Mouse (Mus musculus): Measurements from ENCODE around the gene Nxt2. TPM values are rescaled to one million over a fixed set of nuclear protein-coding genes. Genes with fewer than 3 reads are reported as not detected.
"Not testable (repeated sequence)": the region's sequence is repeated elsewhere in the genome, so short reads cannot be mapped to it uniquely, and the experiment has no call there.

Nxt2 gene
- polyA plus RNA-seq, 1 experiment from 2014 or later = 23.5 TPM

DNA sequence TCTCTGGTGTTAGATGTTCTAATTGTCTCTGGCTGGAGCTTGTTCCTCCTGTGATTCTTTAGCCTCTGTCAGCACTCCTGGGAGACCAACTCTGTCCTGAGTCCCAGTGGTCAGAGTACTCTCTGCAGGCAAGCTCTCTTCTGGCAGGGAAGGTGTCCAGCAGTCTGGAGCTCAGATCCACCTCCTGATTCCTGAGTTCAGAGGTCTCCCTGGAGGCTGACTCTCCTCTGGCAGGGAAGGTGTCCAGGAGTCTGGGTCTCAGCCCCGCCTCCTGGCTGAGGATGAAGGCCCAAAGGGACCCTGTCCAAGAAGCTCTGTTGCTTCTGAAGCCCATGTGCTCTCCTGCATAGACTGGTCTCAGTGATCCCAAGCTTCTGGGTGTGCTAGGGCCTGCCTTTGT lies 9.6 kb downstream of the Nxt2 start:
- not testable (repeated sequence) for H3K36me3 ChIP-seq; H3K27me3 ChIP-seq; ATAC-seq (replicated peaks; ENCODE audit: low FRiP score); H3K9ac ChIP-seq; H3K4me1 ChIP-seq; H3K27ac ChIP-seq; H3K9me3 ChIP-seq (replicated peaks); H3K4me3 ChIP-seq (replicated peaks); H3K4me2 ChIP-seq
- 86% methylated on average over 1 of the region's 1 CpGs for WGBS

GRCm38 (mm10) chrX:142237101-142237500 lies 10.5 kb downstream of the Nxt2 start:
- Histone ChIP-seq H3K9ac (no peak overlapping the region), H3K4me3 (replicated peaks) (no peak overlapping the region), H3K36me3 (no peaks in the 10 kb centered on the region), H3K4me1 (no peaks in the 10 kb centered on the region), H3K4me2 (no peak overlapping the region), H3K9me3 (replicated peaks) (no peaks in the 10 kb centered on the region), H3K27me3 (peaks cover 8% of the 10 kb centered on the region; the same call in 1 of the 2 replicates), H3K27ac (no peak overlapping the region)
- 54% methylated on average over 2 of the region's 2 CpGs for WGBS
- ATAC-seq (replicated peaks; ENCODE audit: low FRiP score) = no peak

GRCm38 (mm10) chrX:142245682-142246327 lies 19.2 kb downstream of the Nxt2 start:
- H3K4me3 ChIP-seq (replicated peaks) = no peak overlapping the region
- no peak overlapping the region for H3K27ac ChIP-seq
- 74% methylated on average over 5 of the region's 5 CpGs for WGBS
- H3K27me3 ChIP-seq = peaks cover 15% of the 10 kb centered on the region; the same call in 1 of the 2 replicates
- H3K4me2 ChIP-seq = no peak overlapping the region
- H3K4me1 ChIP-seq = no peaks in the 10 kb centered on the region
- no peak overlapping the region for H3K9ac ChIP-seq
- ATAC-seq (replicated peaks; ENCODE audit: low FRiP score) = no peak
- no peaks in the 10 kb centered on the region for H3K9me3 ChIP-seq (replicated peaks)
- H3K36me3 ChIP-seq = no peaks in the 10 kb centered on the region

DNA sequence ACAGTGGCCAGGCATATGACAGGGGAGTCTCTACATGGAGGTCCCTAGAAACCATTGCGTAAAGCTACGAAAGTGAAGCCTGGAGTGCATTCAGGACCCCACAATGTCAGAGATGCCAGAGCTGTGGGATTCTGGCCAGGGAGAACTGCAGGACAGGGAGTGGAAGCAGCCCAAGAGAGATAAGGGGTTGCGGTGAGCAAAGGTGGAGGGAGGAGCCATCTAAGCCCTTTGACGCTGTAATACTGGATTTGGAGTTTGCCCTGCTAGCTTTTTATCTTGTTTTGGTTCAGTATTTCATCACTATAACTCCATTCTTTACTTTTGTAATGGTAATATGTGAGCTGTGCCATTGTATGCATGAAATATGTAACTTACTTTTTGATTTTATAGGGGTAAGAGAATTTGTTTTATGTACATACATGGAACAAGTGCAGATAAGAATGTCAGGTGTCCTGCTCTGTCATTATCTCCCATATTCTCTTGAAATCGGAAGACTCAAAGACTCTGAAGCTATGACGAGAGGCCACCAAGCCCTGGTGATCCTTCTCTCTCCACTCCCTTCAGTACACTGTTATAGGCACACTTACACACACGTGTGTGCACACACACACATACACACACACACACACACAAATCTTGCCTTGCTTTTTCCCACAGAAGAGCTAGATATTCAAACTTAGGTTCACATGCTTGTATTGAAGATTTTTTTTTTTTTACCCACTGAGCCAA lies 23.6 kb downstream of the Nxt2 start:
- Histone ChIP-seq H3K27me3 (0 out of 2 replicates have a peak, but pooled peaks cover 6% of the 10 kb centered on the region), H3K4me1 (no peaks in the 10 kb centered on the region), H3K9me3 (replicated peaks) (no peaks in the 10 kb centered on the region), H3K36me3 (no peaks in the 10 kb centered on the region), H3K4me3 (replicated peaks) (no peak overlapping the region), H3K27ac (no peak overlapping the region), H3K9ac (no peak overlapping the region), H3K4me2 (no peak overlapping the region)
- no peak for ATAC-seq (replicated peaks; ENCODE audit: low FRiP score)
- WGBS = 83% methylated on average over 7 of the region's 7 CpGs

GRCm38 (mm10) chrX:142276031-142276430 lies 49.5 kb downstream of the Nxt2 start:
- no peak overlapping the region for H3K27ac ChIP-seq
- WGBS = 63% methylated on average over 3 of the region's 3 CpGs
- H3K4me1 ChIP-seq = no peaks in the 10 kb centered on the region
- H3K9me3 ChIP-seq (replicated peaks) = no peaks in the 10 kb centered on the region
- no peak overlapping the region for H3K4me2 ChIP-seq
- H3K4me3 ChIP-seq (replicated peaks) = no peak overlapping the region
- peaks cover 31% of the 10 kb centered on the region for H3K27me3 ChIP-seq
- no peak for ATAC-seq (replicated peaks; ENCODE audit: low FRiP score)
- no peaks in the 10 kb centered on the region for H3K36me3 ChIP-seq
- no peak overlapping the region for H3K9ac ChIP-seq

DNA sequence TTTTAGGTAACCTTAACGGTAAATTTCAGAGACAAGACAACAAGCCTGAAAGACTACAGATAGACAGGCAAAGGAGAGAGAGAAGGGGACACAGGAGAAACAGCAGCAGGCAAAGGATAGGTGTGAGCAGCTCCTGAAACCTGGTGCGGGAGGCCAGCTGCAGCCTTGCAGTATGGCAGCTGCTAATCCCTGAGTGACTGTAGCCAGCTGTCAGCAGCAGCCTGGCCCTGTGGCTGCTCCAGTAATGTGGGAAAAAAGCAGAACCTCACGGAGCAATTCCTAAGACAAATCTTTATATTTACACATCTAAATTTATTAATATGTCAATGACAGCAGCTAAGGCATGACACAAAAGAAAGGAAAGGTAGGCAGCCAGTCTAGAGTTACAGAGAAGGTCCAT lies 50.0 kb downstream of the Nxt2 start:
- Histone ChIP-seq H3K9ac (no peak overlapping the region), H3K36me3 (no peaks in the 10 kb centered on the region), H3K4me2 (no peak overlapping the region), H3K9me3 (replicated peaks) (no peaks in the 10 kb centered on the region), H3K4me1 (no peaks in the 10 kb centered on the region), H3K4me3 (replicated peaks) (no peak overlapping the region), H3K27me3 (peaks cover 34% of the 10 kb centered on the region), H3K27ac (no peak overlapping the region)
- 47% methylated on average over 3 of the region's 3 CpGs for WGBS
- no peak for ATAC-seq (replicated peaks; ENCODE audit: low FRiP score)

DNA sequence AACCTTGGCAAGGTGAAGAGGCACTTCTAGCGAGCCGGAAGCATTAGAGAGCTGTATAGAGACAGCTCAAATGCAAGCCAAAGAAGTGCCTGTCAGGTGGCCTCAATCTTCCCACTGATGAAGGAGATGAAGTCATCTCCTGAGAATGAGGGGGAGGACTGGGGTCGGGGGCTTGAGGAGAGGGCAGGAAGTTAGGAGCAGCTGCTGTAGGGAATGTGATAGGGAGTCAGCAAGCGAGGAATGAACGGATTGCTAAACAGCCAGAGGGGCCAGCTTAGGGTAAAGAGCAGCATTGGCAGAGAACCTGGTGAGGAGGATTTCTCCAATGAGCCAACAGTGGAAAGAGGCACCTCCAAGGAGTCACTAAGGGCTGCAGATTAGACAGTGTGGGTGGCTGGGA lies 59.3 kb downstream of the Nxt2 start:
- Histone ChIP-seq H3K9me3 (replicated peaks) (no peaks in the 10 kb centered on the region), H3K4me3 (replicated peaks) (no peak overlapping the region), H3K36me3 (no peaks in the 10 kb centered on the region), H3K9ac (no peak overlapping the region), H3K27ac (no peak overlapping the region), H3K4me1 (no peaks in the 10 kb centered on the region), H3K4me2 (no peak overlapping the region), H3K27me3 (peaks cover 28% of the 10 kb centered on the region)
- 42% methylated on average over 5 of the region's 5 CpGs for WGBS
- peak; percentile 54; the same call in 1 of the 2 replicates for ATAC-seq (replicated peaks; ENCODE audit: low FRiP score)

Other genes with a start within 250 kb of the Nxt2 start
- 0.03 TPM in 1 of 2 replicates, not detected in the other for gene Gucy2f, start 29.8 kb upstream of the Nxt2 start, polyA plus RNA-seq (2015; fragmentation: Nextera tagmentation; extraction: Ambion mirVana)
- gene Kcne1l, start 79.5 kb downstream of the Nxt2 start, polyA plus RNA-seq (2015; fragmentation: Nextera tagmentation; extraction: Ambion mirVana) = 18.8 and 19.5 TPM in 2 replicates
- gene Acsl4, start 163.8 kb downstream of the Nxt2 start, polyA plus RNA-seq (2015; fragmentation: Nextera tagmentation; extraction: Ambion mirVana) = 19.2 and 20.5 TPM in 2 replicates

Data from kidney, embryonic 15.5 days (tissue).